In the genomic region with DNA sequence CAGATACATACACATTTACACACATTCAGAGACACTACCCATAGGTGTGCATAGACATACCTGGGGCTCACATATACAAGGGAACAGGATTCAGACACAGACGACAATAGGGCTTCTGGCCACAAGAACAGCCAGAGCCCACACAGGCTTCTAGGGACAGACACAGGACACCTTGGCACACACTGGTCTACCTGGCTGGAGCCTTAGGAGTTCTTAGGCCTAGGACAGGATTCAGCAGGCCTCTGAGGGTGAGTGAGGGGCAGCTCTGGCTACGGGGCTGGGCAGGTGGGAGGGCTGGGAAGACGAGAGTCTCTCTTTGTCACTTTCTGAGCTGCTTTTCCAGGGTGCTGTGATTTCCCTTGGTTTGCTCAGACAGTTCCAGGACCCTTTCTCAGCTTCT, we compare ENCODE assay signal across 1 mouse cellular context.
TF ChIP-seq lines count a peak whose summit lies in the region.

No protein-coding gene starts in this region.

TF ChIP-seq in MEL, 35 proteins besides CTCF, POLR2A, EP300 and RAD21:
- TF ChIP-seq POLR2AphosphoS5 (IDR thresholded peaks at IDR 0.05; ENCODE audit: borderline replicate concordance, low read depth, low read length) (no peak), MYC (IDR thresholded peaks at IDR 0.05; ENCODE audit: low read depth, low read length) (no peak), BHLHE40 (IDR thresholded peaks at IDR 0.05; ENCODE audit: borderline replicate concordance, low read depth, low read length) (no peak), RCOR1 (IDR thresholded peaks at IDR 0.05; ENCODE audit: low read depth, low read length) (no peak)
